Mouse (Mus musculus) kidney, adult 18-20 months (tissue): ENCODE results near the gene Robo2.

Experiments
- DNase-seq: peaks from one replicate; pipeline ENCODE4 v3.0.0; 2021

Gene Robo2

GRCm38 (mm10) chr16:74411481-74412251 lies at the start of gene Robo2:
TSS of gene Robo2 (minus strand) at chr16:74411825.
- DNase-seq = peak; percentile 39

GRCm38 (mm10) chr16:74458138-74458537 lies 46.5 kb upstream of the Robo2 start:
- DNase-seq = no peak

- DNase-seq = no peak
These were observed 46.1 kb upstream of the Robo2 start for GRCm38 (mm10) chr16:74457736-74458135.

- no peak for DNase-seq
These were observed 45.3 kb upstream of the Robo2 start for GRCm38 (mm10) chr16:74456808-74457470.

GRCm38 (mm10) chr16:74455179-74455578 lies 43.6 kb upstream of the Robo2 start:
- no peak for DNase-seq

- DNase-seq = no peak
These were observed 36.4 kb upstream of the Robo2 start for GRCm38 (mm10) chr16:74448025-74448424.

- no peak for DNase-seq
These were observed 15.4 kb upstream of the Robo2 start for GRCm38 (mm10) chr16:74427071-74427470.

GRCm38 (mm10) chr16:74420324-74420723 lies 8.7 kb upstream of the Robo2 start:
- DNase-seq = no peak

GRCm38 (mm10) chr16:74412471-74413291 lies 1.1 kb upstream of the Robo2 start:
- peak; percentile 50 for DNase-seq

GRCm38 (mm10) chr16:74411021-74411420 lies 604 bp downstream of the Robo2 start:
- DNase-seq = no peak

GRCm38 (mm10) chr16:74410125-74410524 lies 1.5 kb downstream of the Robo2 start:
- no peak for DNase-seq

GRCm38 (mm10) chr16:74409548-74409947 lies 2.1 kb downstream of the Robo2 start:
- DNase-seq = no peak

GRCm38 (mm10) chr16:74408566-74408965 lies 3.1 kb downstream of the Robo2 start:
- no peak for DNase-seq

- no peak for DNase-seq
These were observed 14.3 kb downstream of the Robo2 start for GRCm38 (mm10) chr16:74397291-74397690.

GRCm38 (mm10) chr16:74395678-74396077 lies 15.9 kb downstream of the Robo2 start:
- DNase-seq = no peak

- DNase-seq = no peak
These were observed 32.2 kb downstream of the Robo2 start for GRCm38 (mm10) chr16:74379458-74379857.

GRCm38 (mm10) chr16:74375342-74375940 lies 36.2 kb downstream of the Robo2 start:
- no peak for DNase-seq

GRCm38 (mm10) chr16:74374540-74374939 lies 37.1 kb downstream of the Robo2 start:
- DNase-seq = no peak

- no peak for DNase-seq
These were observed 38.2 kb downstream of the Robo2 start for GRCm38 (mm10) chr16:74373407-74373806.

GRCm38 (mm10) chr16:74372876-74373275 lies 38.7 kb downstream of the Robo2 start:
- no peak for DNase-seq

- DNase-seq = no peak
These were observed 63.2 kb downstream of the Robo2 start for GRCm38 (mm10) chr16:74348437-74348836.

GRCm38 (mm10) chr16:74338969-74339630 lies 72.5 kb downstream of the Robo2 start:
- DNase-seq = no peak
